Mouse (Mus musculus): ENCODE results near the gene Oaz2. TPM values are rescaled to one million over a fixed set of nuclear protein-coding genes. Genes with fewer than 3 reads are reported as not detected.

Oaz2 gene
- polyA plus RNA-seq, 1 experiment from 2014 or later: 188 TPM

DNA sequence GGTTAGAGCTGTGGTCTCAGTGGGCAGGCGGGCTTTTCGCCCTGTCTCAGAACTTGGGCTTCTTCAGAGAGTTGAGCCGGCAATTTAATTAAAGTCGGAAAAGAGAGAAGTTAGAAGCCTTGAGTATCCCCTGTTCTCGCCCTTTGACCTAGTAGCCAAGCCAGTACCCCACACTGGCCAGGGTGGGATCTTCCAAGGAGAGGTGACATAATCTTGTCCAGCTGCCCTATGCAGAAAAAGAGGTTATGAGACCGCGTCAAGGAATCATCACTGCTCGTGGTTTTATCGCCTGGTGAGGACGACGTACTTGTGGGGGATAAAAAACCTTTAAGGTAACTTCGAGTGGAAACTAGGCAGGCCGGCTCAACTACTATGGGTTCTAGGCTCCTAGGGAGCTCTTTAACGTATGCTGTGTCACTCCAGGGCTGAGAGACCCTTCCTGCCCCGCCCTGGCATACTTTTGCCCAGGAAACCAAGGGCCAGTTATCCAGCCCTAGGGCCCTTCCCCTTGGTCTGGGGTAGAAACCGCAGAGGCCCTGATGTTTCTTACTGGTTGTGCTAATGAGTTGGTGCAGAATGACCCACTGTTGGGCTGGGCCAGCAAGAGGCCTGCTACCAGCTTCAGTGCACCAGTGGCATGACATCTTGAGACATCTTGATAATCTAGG, 36.3 kb upstream of the Oaz2 start:
- H3K27ac ChIP-seq (ENCODE audit: low read length): 0 out of 2 replicates have a peak overlapping the region, but pooled peaks have one; percentile 23
- peak overlapping the region; percentile 79 for H3K4me3 ChIP-seq (ENCODE audit: low read length)
- H3K4me2 ChIP-seq (ENCODE audit: low read depth, low read length): peak overlapping the region; percentile 99
- no peaks in the 10 kb centered on the region for H3K36me3 ChIP-seq (ENCODE audit: control insufficient read depth, insufficient read depth, low read length)
- ATAC-seq: no peak
- 45% methylated on average over 16 of the region's 16 CpGs for WGBS
- H3K9me3 ChIP-seq (ENCODE audit: control insufficient read depth, low read length): no peaks in the 10 kb centered on the region
- peaks cover 17% of the 10 kb centered on the region for H3K27me3 ChIP-seq (replicated peaks; ENCODE audit: control insufficient read depth, insufficient read depth, low read length)
- H3K4me1 ChIP-seq (ENCODE audit: control insufficient read depth, insufficient read depth, low read length): peaks cover 14% of the 10 kb centered on the region
- H3K9ac ChIP-seq (ENCODE audit: low read depth, low read length): peak overlapping the region; percentile 76

DNA sequence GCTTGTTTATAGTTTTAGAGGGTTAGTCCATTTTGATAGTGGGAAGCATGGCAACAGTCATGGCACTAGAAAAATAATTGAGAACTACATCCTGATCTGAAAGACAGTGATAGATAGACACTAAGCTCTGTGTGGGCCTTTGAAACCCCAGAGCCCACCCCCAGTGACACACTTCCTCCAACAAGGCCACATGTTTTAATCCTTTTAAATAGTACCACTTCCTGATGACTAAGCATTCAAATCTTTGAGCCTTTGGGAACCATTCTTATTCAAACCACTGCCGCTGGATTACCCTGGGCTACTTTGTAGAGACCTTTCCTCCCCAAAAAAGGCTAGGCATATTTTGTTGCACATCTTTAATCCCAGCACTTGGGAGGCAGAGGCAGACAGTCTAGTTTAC, 32.0 kb upstream of the Oaz2 start:
- H3K9ac ChIP-seq (ENCODE audit: low read depth, low read length): no peak overlapping the region
- peaks cover 8% of the 10 kb centered on the region; the same call in 1 of the 2 replicates for H3K27me3 ChIP-seq (replicated peaks; ENCODE audit: control insufficient read depth, insufficient read depth, low read length)
- peaks cover 11% of the 10 kb centered on the region; the same call in 1 of the 2 replicates for H3K4me1 ChIP-seq (ENCODE audit: control insufficient read depth, insufficient read depth, low read length)
- no peak overlapping the region for H3K4me3 ChIP-seq (ENCODE audit: low read length)
- H3K4me2 ChIP-seq (ENCODE audit: low read depth, low read length): no peak overlapping the region
- H3K9me3 ChIP-seq (ENCODE audit: control insufficient read depth, low read length): no peaks in the 10 kb centered on the region
- 83% methylated on average over 1 of the region's 1 CpGs for WGBS
- ATAC-seq: no peak
- no peaks in the 10 kb centered on the region for H3K36me3 ChIP-seq (ENCODE audit: control insufficient read depth, insufficient read depth, low read length)
- no peak overlapping the region for H3K27ac ChIP-seq (ENCODE audit: low read length)

- peaks cover 10% of the 10 kb centered on the region; the same call in 1 of the 2 replicates for H3K4me1 ChIP-seq (ENCODE audit: control insufficient read depth, insufficient read depth, low read length)
- H3K4me2 ChIP-seq (ENCODE audit: low read depth, low read length): no peak overlapping the region
- H3K36me3 ChIP-seq (ENCODE audit: control insufficient read depth, insufficient read depth, low read length): no peaks in the 10 kb centered on the region
- H3K9ac ChIP-seq (ENCODE audit: low read depth, low read length): no peak overlapping the region
- no peak overlapping the region for H3K27ac ChIP-seq (ENCODE audit: low read length)
- no peak for ATAC-seq
- no peaks in the 10 kb centered on the region for H3K9me3 ChIP-seq (ENCODE audit: control insufficient read depth, low read length)
- H3K4me3 ChIP-seq (ENCODE audit: low read length): no peak overlapping the region
- H3K27me3 ChIP-seq (replicated peaks; ENCODE audit: control insufficient read depth, insufficient read depth, low read length): peaks cover under 1% of the 10 kb centered on the region; the same call in 1 of the 2 replicates
- WGBS: 86% methylated on average over 4 of the region's 4 CpGs
Observed at GRCm38 (mm10) chr9:65636926-65637325, 30.9 kb upstream of the Oaz2 start.

DNA sequence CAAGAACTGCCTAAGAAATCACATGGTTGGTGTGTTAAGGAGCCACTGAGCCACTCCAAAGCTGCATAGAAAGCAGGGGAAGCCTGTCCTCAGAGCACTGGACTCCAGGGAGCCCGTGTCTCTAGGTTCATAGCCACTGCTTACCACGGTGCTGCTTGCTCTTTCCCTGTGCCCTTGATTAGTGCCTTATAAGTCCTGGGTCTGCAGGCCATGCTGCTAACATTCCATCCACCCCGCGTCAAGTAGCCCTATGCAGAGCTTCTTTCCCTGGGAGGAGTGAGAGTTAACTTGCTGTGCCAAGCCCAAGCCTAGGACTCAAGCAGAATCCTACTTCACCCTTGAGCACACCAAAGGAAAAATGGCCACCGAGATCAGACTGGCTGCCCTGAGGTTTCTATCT, 28.7 kb upstream of the Oaz2 start:
- Histone ChIP-seq H3K27ac (ENCODE audit: low read length) (peak overlapping the region; percentile 10; the same call in 1 of the 2 replicates), H3K27me3 (replicated peaks; ENCODE audit: control insufficient read depth, insufficient read depth, low read length) (no peaks in the 10 kb centered on the region), H3K4me3 (ENCODE audit: low read length) (no peak overlapping the region), H3K9ac (ENCODE audit: low read depth, low read length) (peak overlapping the region; percentile 11; the same call in 1 of the 2 replicates), H3K36me3 (ENCODE audit: control insufficient read depth, insufficient read depth, low read length) (no peaks in the 10 kb centered on the region), H3K4me1 (ENCODE audit: control insufficient read depth, insufficient read depth, low read length) (peaks cover 10% of the 10 kb centered on the region; the same call in 1 of the 2 replicates), H3K9me3 (ENCODE audit: control insufficient read depth, low read length) (no peaks in the 10 kb centered on the region), H3K4me2 (ENCODE audit: low read depth, low read length) (no peak overlapping the region)
- ATAC-seq: peak; percentile 23; the same call in 1 of the 2 replicates
- WGBS: 54% methylated on average over 5 of the region's 5 CpGs

DNA sequence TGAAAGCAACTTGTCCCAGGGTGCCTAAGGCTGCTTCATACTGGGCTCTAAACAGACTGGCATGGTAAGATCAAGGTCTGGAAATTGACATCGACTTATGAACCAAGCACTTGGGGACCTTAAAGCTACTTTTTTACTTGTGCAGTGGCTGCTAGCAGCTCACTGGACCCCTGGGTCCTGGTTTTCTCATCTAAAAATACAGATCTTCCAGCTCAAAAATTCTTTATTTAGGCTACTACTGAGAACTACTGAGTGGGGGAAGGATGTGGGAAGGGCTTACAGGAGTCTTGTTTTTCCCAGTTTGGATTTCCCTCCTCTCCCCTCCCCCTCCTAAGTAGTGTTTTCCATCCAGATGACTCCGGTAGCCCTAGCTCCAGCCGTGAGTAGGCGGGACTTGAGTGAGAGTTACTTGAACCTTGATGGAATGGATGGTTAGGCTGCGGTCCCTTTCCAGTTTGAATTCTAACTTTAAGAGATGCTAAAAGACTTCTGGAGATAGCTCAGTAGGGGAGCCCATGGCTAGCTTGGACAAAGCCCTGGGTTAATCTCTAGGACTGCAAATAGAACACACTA, 26.9 kb upstream of the Oaz2 start:
- H3K27ac ChIP-seq (ENCODE audit: low read length): no peak overlapping the region
- peaks cover 11% of the 10 kb centered on the region for H3K4me1 ChIP-seq (ENCODE audit: control insufficient read depth, insufficient read depth, low read length)
- 22% methylated on average over 5 of the region's 5 CpGs for WGBS
- no peak overlapping the region for H3K4me2 ChIP-seq (ENCODE audit: low read depth, low read length)
- no peak overlapping the region for H3K9ac ChIP-seq (ENCODE audit: low read depth, low read length)
- ATAC-seq: no peak
- no peaks in the 10 kb centered on the region for H3K36me3 ChIP-seq (ENCODE audit: control insufficient read depth, insufficient read depth, low read length)
- H3K4me3 ChIP-seq (ENCODE audit: low read length): no peak overlapping the region
- H3K9me3 ChIP-seq (ENCODE audit: control insufficient read depth, low read length): no peaks in the 10 kb centered on the region
- no peaks in the 10 kb centered on the region for H3K27me3 ChIP-seq (replicated peaks; ENCODE audit: control insufficient read depth, insufficient read depth, low read length)

DNA sequence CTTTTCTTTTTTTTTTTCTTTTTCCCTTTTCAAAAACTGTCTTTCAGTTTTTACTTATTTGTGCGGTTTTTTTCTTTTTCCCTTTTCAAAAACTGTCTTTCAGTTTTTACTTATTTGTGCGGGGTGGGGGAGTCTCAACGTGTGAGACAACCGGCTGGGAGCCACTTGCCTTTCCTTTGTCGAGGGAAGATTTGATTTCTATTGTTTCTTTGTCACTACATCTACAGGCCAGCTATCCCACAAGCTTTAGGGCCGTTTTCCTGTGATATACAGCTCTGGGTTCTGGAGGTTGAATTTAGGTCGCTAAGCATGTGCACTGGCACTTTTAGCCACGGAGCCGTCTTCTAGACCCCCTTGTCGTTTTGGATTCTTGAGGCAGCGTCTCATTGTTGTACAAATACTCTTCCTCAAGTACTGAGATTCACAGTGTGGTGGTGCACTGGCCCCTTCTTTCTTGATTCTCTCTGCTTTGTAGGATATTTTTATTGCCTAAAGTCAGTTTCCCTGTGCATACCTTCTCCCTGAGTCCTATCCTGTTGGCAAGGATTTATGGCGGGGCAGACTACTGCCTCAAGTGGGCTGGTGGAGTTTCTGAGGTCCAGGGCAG, 26.3 kb upstream of the Oaz2 start:
- peaks cover 16% of the 10 kb centered on the region for H3K4me1 ChIP-seq (ENCODE audit: control insufficient read depth, insufficient read depth, low read length)

GRCm38 (mm10) chr9:65642546-65642945, 25.3 kb upstream of the Oaz2 start:
- ATAC-seq: no peak
- Histone ChIP-seq H3K27ac (ENCODE audit: low read length) (no peak overlapping the region), H3K4me1 (ENCODE audit: control insufficient read depth, insufficient read depth, low read length) (peaks cover 16% of the 10 kb centered on the region), H3K4me2 (ENCODE audit: low read depth, low read length) (no peak overlapping the region), H3K27me3 (replicated peaks; ENCODE audit: control insufficient read depth, insufficient read depth, low read length) (no peaks in the 10 kb centered on the region), H3K4me3 (ENCODE audit: low read length) (no peak overlapping the region), H3K36me3 (ENCODE audit: control insufficient read depth, insufficient read depth, low read length) (no peaks in the 10 kb centered on the region), H3K9ac (ENCODE audit: low read depth, low read length) (no peak overlapping the region), H3K9me3 (ENCODE audit: control insufficient read depth, low read length) (no peaks in the 10 kb centered on the region)

More for the DNA sequence above, 26.3 kb upstream of the Oaz2 start:
- Histone ChIP-seq H3K27me3 (replicated peaks; ENCODE audit: control insufficient read depth, insufficient read depth, low read length) (no peaks in the 10 kb centered on the region), H3K27ac (ENCODE audit: low read length) (no peak overlapping the region), H3K4me3 (ENCODE audit: low read length) (no peak overlapping the region), H3K9ac (ENCODE audit: low read depth, low read length) (no peak overlapping the region), H3K9me3 (ENCODE audit: control insufficient read depth, low read length) (no peaks in the 10 kb centered on the region), H3K4me2 (ENCODE audit: low read depth, low read length) (no peak overlapping the region), H3K36me3 (ENCODE audit: control insufficient read depth, insufficient read depth, low read length) (no peaks in the 10 kb centered on the region)
- 21% methylated on average over 12 of the region's 12 CpGs for WGBS
- no peak for ATAC-seq

DNA sequence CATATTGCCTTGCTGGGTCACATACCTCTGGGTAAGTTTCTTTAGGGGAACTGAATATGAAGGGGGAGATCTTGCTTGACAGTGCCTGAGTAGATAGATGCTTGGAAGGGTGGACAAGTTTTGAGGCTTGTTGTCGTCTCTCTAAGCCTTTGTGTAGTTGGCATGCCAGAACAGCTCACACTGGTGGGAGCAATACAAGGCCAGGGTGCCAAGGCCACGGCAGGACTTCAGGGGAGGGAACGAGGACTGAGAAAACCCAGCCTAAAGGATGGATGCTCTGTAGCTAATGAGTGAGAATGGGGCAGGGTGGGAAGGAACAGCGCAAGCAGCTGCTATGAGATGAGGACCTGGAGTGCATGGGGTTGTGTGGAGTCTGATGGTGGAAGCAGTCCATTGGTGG, 22.8 kb upstream of the Oaz2 start:
- Histone ChIP-seq H3K9ac (ENCODE audit: low read depth, low read length) (no peak overlapping the region), H3K9me3 (ENCODE audit: control insufficient read depth, low read length) (no peaks in the 10 kb centered on the region), H3K27ac (ENCODE audit: low read length) (no peak overlapping the region), H3K36me3 (ENCODE audit: control insufficient read depth, insufficient read depth, low read length) (no peaks in the 10 kb centered on the region), H3K4me1 (ENCODE audit: control insufficient read depth, insufficient read depth, low read length) (peaks cover 14% of the 10 kb centered on the region), H3K4me3 (ENCODE audit: low read length) (no peak overlapping the region), H3K27me3 (replicated peaks; ENCODE audit: control insufficient read depth, insufficient read depth, low read length) (no peaks in the 10 kb centered on the region), H3K4me2 (ENCODE audit: low read depth, low read length) (no peak overlapping the region)
- no peak for ATAC-seq
- WGBS: 89% methylated on average over 4 of the region's 4 CpGs

GRCm38 (mm10) chr9:65645984-65646383, 21.8 kb upstream of the Oaz2 start:
- peaks cover 15% of the 10 kb centered on the region for H3K4me1 ChIP-seq (ENCODE audit: control insufficient read depth, insufficient read depth, low read length)
- H3K9ac ChIP-seq (ENCODE audit: low read depth, low read length): no peak overlapping the region
- 47% methylated on average over 3 of the region's 3 CpGs for WGBS
- no peak overlapping the region for H3K4me3 ChIP-seq (ENCODE audit: low read length)
- 0 out of 2 replicates have a peak overlapping the region, but pooled peaks have one; percentile 14 for H3K27ac ChIP-seq (ENCODE audit: low read length)
- H3K9me3 ChIP-seq (ENCODE audit: control insufficient read depth, low read length): no peaks in the 10 kb centered on the region
- H3K4me2 ChIP-seq (ENCODE audit: low read depth, low read length): no peak overlapping the region
- H3K36me3 ChIP-seq (ENCODE audit: control insufficient read depth, insufficient read depth, low read length): no peaks in the 10 kb centered on the region
- H3K27me3 ChIP-seq (replicated peaks; ENCODE audit: control insufficient read depth, insufficient read depth, low read length): no peaks in the 10 kb centered on the region
- ATAC-seq: no peak

All from intestine, embryonic 16.5 days (tissue).